Mouse (Mus musculus) embryonic facial prominence, embryonic 14.5 days (tissue): ENCODE measurements around the gene Tgm1. TPM values are rescaled to one million over a fixed set of nuclear protein-coding genes. Genes with fewer than 3 reads are reported as not detected.
A peak's percentile ranks its signal among the peaks of the same experiment; 100 is the strongest.

Experiments
- ATAC-seq: fragments of 200-750 bp; cut with Nextera tagmentation; 2 replicates; pipeline ENCODE4 v1.8.0; 2017; ENCODE audit warnings: low read depth, moderate number of reproducible peaks, moderate TSS enrichment
- DNase-seq: peaks from one replicate; pipeline ENCODE4 v3.0.0-alpha.2; 2015; ENCODE audit warnings: low spot score
- H3K27ac ChIP-seq: fragments of 300-500 bp; sonication (generic); replicated peaks from 2 replicates; pipeline ENCODE4 v1.5.1; 2014; ENCODE audit warnings: low read depth, mild to moderate bottlenecking, low read length, moderate library complexity
- H3K27me3 ChIP-seq: fragments of 300-500 bp; sonication (generic); replicated peaks from 2 replicates; pipeline ENCODE4 v1.6.1; 2014; ENCODE audit warnings: low read length; ENCODE audit not compliant: control insufficient read depth, insufficient read depth
- H3K36me3 ChIP-seq: fragments of 300-500 bp; sonication (generic); 2 replicates; pipeline ENCODE4 v1.6.1; 2014; ENCODE audit warnings: low read length, mixed read lengths; ENCODE audit not compliant: control insufficient read depth, insufficient read depth
- H3K4me1 ChIP-seq: fragments of 300-500 bp; sonication (generic); 2 replicates; pipeline ENCODE4 v1.6.1; 2014; ENCODE audit warnings: antibody characterized with exemption, low read length; ENCODE audit not compliant: control insufficient read depth, insufficient read depth
- H3K4me2 ChIP-seq: fragments of 300-500 bp; sonication (generic); 2 replicates; pipeline ENCODE4 v1.6.1; 2014; ENCODE audit warnings: low read depth, mild to moderate bottlenecking, low read length, moderate library complexity, mixed read lengths
- H3K4me3 ChIP-seq: fragments of 300-500 bp; sonication (generic); 2 replicates; pipeline ENCODE4 v1.5.1; 2014; ENCODE audit warnings: low read depth, mild to moderate bottlenecking, low read length
- H3K9ac ChIP-seq: fragments of 300-500 bp; sonication (generic); 2 replicates; pipeline ENCODE4 v1.6.1; 2014; ENCODE audit warnings: low read depth, mild to moderate bottlenecking, low read length, moderate library complexity, mixed read lengths
- H3K9me3 ChIP-seq: fragments of 300-500 bp; sonication (generic); 2 replicates; pipeline ENCODE4 v1.6.1; 2016; ENCODE audit warnings: low read length; ENCODE audit not compliant: control insufficient read depth
- WGBS: fragments of 180-500 bp; shearing (Covaris S2); extraction: QIAGEN DNeasy Blood & Tissue Kit; methylation state at CpG from one replicate; pipeline ENCODE4 v1.1.7; 2014; 5-methylcytosine and 5-hydroxymethylcytosine counted together
- polyA plus RNA-seq: library from polyadenylated mRNA; unstranded; fragments of >200 nt; fragmentation: Nextera tagmentation; extraction: Ambion mirVana; gene quantifications from 2 replicates; pipeline ENCODE4 v1.2.1, GENCODE M21; 2014

The Tgm1 gene
- polyA plus RNA-seq, 1 experiment from 2014 or later = 8.0 TPM

GRCm38 (mm10) chr14:55709509-55709908 lies 4.2 kb downstream of the Tgm1 start:
- ATAC-seq = no peak
- Histone ChIP-seq H3K27me3 (peaks cover 15% of the 10 kb centered on the region), H3K4me1 (no peaks in the 10 kb centered on the region; the same call in 1 of the 2 replicates), H3K36me3 (no peaks in the 10 kb centered on the region), H3K4me3 (no peak overlapping the region), H3K9ac (no peak overlapping the region), H3K27ac (no peak overlapping the region), H3K4me2 (no peak overlapping the region), H3K9me3 (no peaks in the 10 kb centered on the region)
- 84% methylated on average over 4 of the region's 4 CpGs for WGBS
- DNase-seq = no peak

DNA sequence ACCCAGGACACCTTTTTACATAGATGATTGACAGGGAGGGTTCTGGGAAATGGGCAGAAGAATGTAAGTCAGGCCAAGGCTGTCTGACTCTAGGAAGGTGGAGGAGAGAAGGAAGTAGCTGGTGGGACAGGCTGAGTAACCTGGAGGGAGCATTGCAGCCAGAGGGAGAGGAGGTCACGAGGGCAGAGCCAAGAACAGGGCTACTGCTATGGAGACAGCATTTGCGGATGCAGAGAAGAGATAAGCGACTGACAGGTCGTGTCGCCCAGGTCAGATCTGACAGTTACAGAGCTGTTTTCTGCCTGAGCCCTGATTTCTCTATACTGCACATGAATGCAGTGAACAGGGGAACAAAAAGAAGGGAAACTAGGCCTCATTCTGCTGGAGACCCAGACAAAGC lies 6.3 kb downstream of the Tgm1 start:
- Histone ChIP-seq H3K27ac (no peak overlapping the region), H3K27me3 (peaks cover 6% of the 10 kb centered on the region), H3K4me1 (no peaks in the 10 kb centered on the region), H3K4me2 (no peak overlapping the region), H3K4me3 (no peak overlapping the region), H3K36me3 (no peaks in the 10 kb centered on the region), H3K9ac (no peak overlapping the region), H3K9me3 (no peaks in the 10 kb centered on the region)
- no peak for DNase-seq
- 85% methylated on average over 5 of the region's 5 CpGs for WGBS
- no peak for ATAC-seq

- 89% methylated on average over 8 of the region's 8 CpGs for WGBS
- ATAC-seq = no peak
- no peak overlapping the region for H3K9ac ChIP-seq
Observed at GRCm38 (mm10) chr14:55706051-55706600, 7.6 kb downstream of the Tgm1 start.

GRCm38 (mm10) chr14:55702761-55703160 lies 11.0 kb downstream of the Tgm1 start:
- H3K4me2 ChIP-seq = no peak overlapping the region
- DNase-seq = no peak
- H3K9ac ChIP-seq = no peak overlapping the region
- ATAC-seq = no peak
- WGBS = 62% methylated on average over 6 of the region's 6 CpGs
- H3K4me3 ChIP-seq = no peak overlapping the region
- no peaks in the 10 kb centered on the region for H3K27me3 ChIP-seq
- H3K9me3 ChIP-seq = no peaks in the 10 kb centered on the region
- no peaks in the 10 kb centered on the region for H3K4me1 ChIP-seq
- H3K27ac ChIP-seq = no peak overlapping the region
- H3K36me3 ChIP-seq = no peaks in the 10 kb centered on the region

More at GRCm38 (mm10) chr14:55706051-55706600, 7.6 kb downstream of the Tgm1 start:
- Histone ChIP-seq H3K4me3 (no peak overlapping the region), H3K27me3 (no peaks in the 10 kb centered on the region), H3K27ac (no peak overlapping the region), H3K9me3 (no peaks in the 10 kb centered on the region), H3K4me2 (no peak overlapping the region), H3K4me1 (no peaks in the 10 kb centered on the region), H3K36me3 (no peaks in the 10 kb centered on the region)
- DNase-seq = no peak

- Histone ChIP-seq H3K27ac (no peak overlapping the region), H3K4me1 (no peaks in the 10 kb centered on the region), H3K36me3 (no peaks in the 10 kb centered on the region), H3K4me3 (no peak overlapping the region), H3K27me3 (no peaks in the 10 kb centered on the region), H3K9me3 (no peaks in the 10 kb centered on the region), H3K9ac (no peak overlapping the region), H3K4me2 (no peak overlapping the region)
- no peak for DNase-seq
- ATAC-seq = no peak
- 55% methylated on average over 8 of the region's 9 CpGs for WGBS
Observed at GRCm38 (mm10) chr14:55701131-55701530, 12.6 kb downstream of the Tgm1 start.

- WGBS = 85% methylated on average over 4 of the region's 4 CpGs
- Histone ChIP-seq H3K9ac (no peak overlapping the region), H3K36me3 (no peaks in the 10 kb centered on the region), H3K4me2 (no peak overlapping the region), H3K4me3 (no peak overlapping the region), H3K9me3 (no peaks in the 10 kb centered on the region), H3K27ac (no peak overlapping the region), H3K4me1 (no peaks in the 10 kb centered on the region), H3K27me3 (no peaks in the 10 kb centered on the region)
- no peak for ATAC-seq
- DNase-seq = no peak
Observed at GRCm38 (mm10) chr14:55697226-55697625, 16.5 kb downstream of the Tgm1 start.

GRCm38 (mm10) chr14:55689433-55689832 lies 24.3 kb downstream of the Tgm1 start:
- no peak overlapping the region for H3K27ac ChIP-seq
- 65% methylated on average over 10 of the region's 10 CpGs for WGBS
- ATAC-seq = no peak

GRCm38 (mm10) chr14:55682118-55682493 lies 31.6 kb downstream of the Tgm1 start:
- WGBS = 12% methylated on average over 3 of the region's 3 CpGs
- Histone ChIP-seq H3K4me2 (peak overlapping the region; percentile 82), H3K9ac (peak overlapping the region; percentile 84), H3K27me3 (no peaks in the 10 kb centered on the region), H3K9me3 (no peaks in the 10 kb centered on the region), H3K4me1 (no peaks in the 10 kb centered on the region), H3K36me3 (peaks cover 36% of the 10 kb centered on the region), H3K27ac (peak overlapping the region; percentile 92), H3K4me3 (peak overlapping the region; percentile 81)
- ATAC-seq (peak; percentile 19), DNase-seq (no peak)

More at GRCm38 (mm10) chr14:55689433-55689832, 24.3 kb downstream of the Tgm1 start:
- no peak overlapping the region for H3K9ac ChIP-seq
- no peak overlapping the region for H3K4me2 ChIP-seq
- H3K36me3 ChIP-seq = no peaks in the 10 kb centered on the region
- H3K4me3 ChIP-seq = no peak overlapping the region
- H3K4me1 ChIP-seq = no peaks in the 10 kb centered on the region
- H3K27me3 ChIP-seq = no peaks in the 10 kb centered on the region
- no peaks in the 10 kb centered on the region for H3K9me3 ChIP-seq
- DNase-seq = peak; percentile 39
